Mouse (Mus musculus) forebrain, embryonic 16.5 days (tissue): ENCODE results near the gene Nudt19. TPM values are rescaled to one million over a fixed set of nuclear protein-coding genes. Genes with fewer than 3 reads are reported as not detected.
"Not testable (repeated sequence)": the region's sequence is repeated elsewhere in the genome, so short reads cannot be mapped to it uniquely, and the experiment has no call there.

ENCODE experiments used
- ATAC-seq: fragments of 200-750 bp; cut with Nextera tagmentation; 2 replicates; pipeline ENCODE4 v1.8.0; 2017; ENCODE audit warnings: mild to moderate bottlenecking, moderate library complexity
- H3K27ac ChIP-seq: fragments of 300-500 bp; sonication (generic); 2 replicates; pipeline ENCODE4 v1.5.1; 2014; ENCODE audit warnings: low read length, control low read depth
- H3K27me3 ChIP-seq: fragments of 300-500 bp; sonication (generic); replicated peaks from 2 replicates; pipeline ENCODE4 v1.6.1; 2014; ENCODE audit warnings: low read length; ENCODE audit not compliant: control insufficient read depth, insufficient read depth
- H3K36me3 ChIP-seq: fragments of 300-500 bp; sonication (generic); 2 replicates; pipeline ENCODE4 v1.6.1; 2014; ENCODE audit not compliant: control insufficient read depth, insufficient read depth
- H3K4me1 ChIP-seq: fragments of 300-500 bp; sonication (generic); replicated peaks from 2 replicates; pipeline ENCODE4 v1.6.1; 2014; ENCODE audit warnings: low read length; ENCODE audit not compliant: control insufficient read depth, insufficient read depth
- H3K4me2 ChIP-seq: fragments of 300-500 bp; sonication (generic); 2 replicates; pipeline ENCODE4 v1.6.1; 2014; ENCODE audit warnings: mild to moderate bottlenecking, low read length, control low read depth
- H3K4me3 ChIP-seq: fragments of 300-500 bp; sonication (generic); replicated peaks from 2 replicates; pipeline ENCODE4 v1.5.1; 2014; ENCODE audit warnings: mild to moderate bottlenecking, low read length, control low read depth
- H3K9ac ChIP-seq: fragments of 300-500 bp; sonication (generic); replicated peaks from 2 replicates; pipeline ENCODE4 v1.6.1; 2014; ENCODE audit warnings: low read depth, low read length, control low read depth
- H3K9me3 ChIP-seq: fragments of 300-500 bp; sonication (generic); 2 replicates; pipeline ENCODE4 v1.6.1; 2016; ENCODE audit warnings: low read length; ENCODE audit not compliant: control insufficient read depth
- whole genome bisulfite sequencing: fragments of 180-500 bp; shearing (Covaris S2); extraction: QIAGEN DNeasy Blood & Tissue Kit; methylation state at CpG from one replicate; pipeline ENCODE4 v1.1.7; 2014; 5-methylcytosine and 5-hydroxymethylcytosine counted together
- polyA plus RNA-seq: library from polyadenylated mRNA; unstranded; fragments of >200 nt; fragmentation: Nextera tagmentation; extraction: Ambion mirVana; gene quantifications from 2 replicates; pipeline ENCODE4 v1.2.1, GENCODE M21; 2015

The Nudt19 gene
- polyA plus RNA-seq, 1 experiment from 2014 or later: 111 TPM

DNA sequence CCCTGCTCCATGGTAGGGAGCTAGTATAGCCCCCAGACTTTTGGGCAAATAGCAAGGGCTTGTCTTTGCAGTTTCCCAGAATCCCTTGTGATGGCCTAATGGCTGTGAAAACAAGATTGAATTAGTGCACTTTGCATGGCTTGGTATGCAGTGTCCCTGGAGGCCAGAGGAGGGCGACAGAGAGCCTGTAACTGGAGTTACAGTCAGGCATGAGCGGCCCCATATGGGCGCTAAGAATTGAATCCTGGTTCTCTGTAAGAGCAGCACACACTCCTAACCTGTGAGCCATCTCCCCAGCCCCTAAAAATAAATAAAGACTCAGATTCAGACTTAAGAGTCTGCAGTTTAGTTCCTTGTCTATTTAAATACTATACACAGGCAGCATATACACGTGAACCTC is 23.7 kb upstream of the Nudt19 start:
- WGBS: 27% methylated on average over 4 of the region's 4 CpGs

DNA sequence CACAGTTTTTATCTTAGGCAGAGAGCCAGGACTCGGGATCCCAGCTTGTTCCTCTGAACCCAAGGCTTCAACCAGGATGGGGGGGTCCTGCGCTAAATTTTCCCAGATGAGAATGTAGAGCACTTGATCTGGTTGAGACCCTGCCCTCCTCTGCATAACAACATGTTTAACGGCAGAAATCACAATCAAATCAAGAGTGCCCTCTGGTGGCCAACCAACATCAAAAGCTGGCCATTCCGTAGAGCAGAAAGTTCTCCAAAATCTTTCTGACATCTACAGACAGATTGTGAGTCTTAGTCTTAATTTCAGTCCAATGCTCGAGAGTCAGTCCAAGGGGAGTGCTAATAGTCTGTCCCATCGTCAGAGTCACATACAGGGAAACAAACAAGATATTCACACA is 14.8 kb upstream of the Nudt19 start:
- H3K27ac ChIP-seq, H3K36me3 ChIP-seq, H3K9ac ChIP-seq, ATAC-seq, H3K4me2 ChIP-seq, H3K27me3 ChIP-seq, H3K9me3 ChIP-seq, H3K4me3 ChIP-seq, H3K4me1 ChIP-seq: not testable (repeated sequence)
- WGBS: 21% methylated on average over 6 of the region's 6 CpGs

More for the DNA sequence above, 23.7 kb upstream of the Nudt19 start:
- H3K36me3 ChIP-seq: no peaks in the 10 kb centered on the region
- no peak overlapping the region for H3K4me2 ChIP-seq
- no peak overlapping the region for H3K4me3 ChIP-seq
- ATAC-seq: no peak
- peaks cover 28% of the 10 kb centered on the region for H3K27me3 ChIP-seq
- no peak overlapping the region for H3K27ac ChIP-seq
- H3K9ac ChIP-seq: no peak overlapping the region
- H3K9me3 ChIP-seq: no peaks in the 10 kb centered on the region
- peaks cover 7% of the 10 kb centered on the region for H3K4me1 ChIP-seq

DNA sequence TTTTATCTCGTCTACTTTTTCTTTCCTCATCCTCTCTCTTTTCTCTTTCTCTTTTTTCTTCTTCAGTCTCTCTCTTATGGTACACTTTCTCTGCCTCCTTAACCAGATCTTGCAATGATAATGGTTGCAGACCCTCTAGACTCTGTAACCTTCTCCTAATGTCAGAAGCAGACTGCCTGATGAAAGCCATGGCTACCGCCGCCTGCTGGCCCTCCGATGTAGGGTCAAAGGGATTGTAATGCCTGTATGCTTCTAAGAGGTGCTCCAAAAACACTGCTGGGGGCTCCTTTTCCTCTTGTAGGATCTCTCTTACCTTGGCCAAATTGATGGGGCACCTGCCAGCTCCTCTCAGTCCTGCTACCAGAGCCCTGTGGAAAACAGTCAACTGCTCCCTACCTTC is 13.6 kb upstream of the Nudt19 start:
- H3K4me3 ChIP-seq, H3K4me1 ChIP-seq, H3K9ac ChIP-seq, H3K4me2 ChIP-seq, H3K36me3 ChIP-seq, H3K27ac ChIP-seq, ATAC-seq, H3K9me3 ChIP-seq, H3K27me3 ChIP-seq: not testable (repeated sequence)
- WGBS: 94% methylated on average over 4 of the region's 4 CpGs

DNA sequence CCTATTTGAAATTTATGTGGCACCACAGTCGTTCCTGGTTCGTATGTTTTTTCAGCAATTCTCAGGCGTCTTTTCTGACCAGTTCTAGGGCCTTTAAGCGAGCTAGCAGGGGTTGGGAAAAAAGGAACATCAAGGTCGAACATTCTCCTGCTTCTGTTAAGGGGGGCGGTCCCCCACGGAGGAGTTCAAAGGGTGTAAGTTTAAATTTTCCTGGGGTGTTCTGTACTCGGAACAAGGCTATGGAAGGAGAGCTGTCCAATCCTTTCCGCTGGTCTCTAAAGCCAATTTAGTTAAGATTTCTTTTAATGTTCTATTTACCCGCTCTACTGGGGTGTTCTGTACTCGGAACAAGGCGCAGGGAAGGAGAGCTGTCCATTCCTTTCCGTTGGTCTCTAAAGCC is 9.9 kb upstream of the Nudt19 start:
- H3K9ac ChIP-seq, H3K27ac ChIP-seq, H3K4me2 ChIP-seq, H3K4me3 ChIP-seq, H3K4me1 ChIP-seq, H3K27me3 ChIP-seq, H3K36me3 ChIP-seq, ATAC-seq, H3K9me3 ChIP-seq: not testable (repeated sequence)
- WGBS: 80% methylated on average over 13 of the region's 13 CpGs

DNA sequence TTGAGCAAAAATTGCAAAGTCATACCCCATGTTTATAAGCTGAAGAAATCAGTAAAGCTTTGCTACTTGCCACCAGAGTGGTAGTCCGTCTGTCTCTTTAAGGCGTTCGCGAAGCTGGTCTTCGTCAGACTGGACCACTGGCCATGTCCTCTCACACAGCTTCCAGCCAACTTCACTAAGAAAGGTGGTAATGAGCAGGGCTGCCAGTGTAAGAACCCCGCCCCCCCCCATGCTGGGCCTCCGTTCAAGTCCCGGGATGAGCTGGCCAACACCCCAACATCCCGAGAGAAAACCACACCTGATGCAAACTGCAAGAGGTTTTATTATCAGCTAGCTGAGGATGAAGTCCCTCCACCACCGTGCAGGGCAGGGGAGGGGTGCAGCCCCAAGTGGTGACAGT is 8.8 kb upstream of the Nudt19 start:
- not testable (repeated sequence) for H3K4me3 ChIP-seq, ATAC-seq, H3K4me1 ChIP-seq, H3K36me3 ChIP-seq, H3K9ac ChIP-seq, H3K4me2 ChIP-seq, H3K27me3 ChIP-seq, H3K27ac ChIP-seq, H3K9me3 ChIP-seq
- WGBS: 80% methylated on average over 10 of the region's 10 CpGs

DNA sequence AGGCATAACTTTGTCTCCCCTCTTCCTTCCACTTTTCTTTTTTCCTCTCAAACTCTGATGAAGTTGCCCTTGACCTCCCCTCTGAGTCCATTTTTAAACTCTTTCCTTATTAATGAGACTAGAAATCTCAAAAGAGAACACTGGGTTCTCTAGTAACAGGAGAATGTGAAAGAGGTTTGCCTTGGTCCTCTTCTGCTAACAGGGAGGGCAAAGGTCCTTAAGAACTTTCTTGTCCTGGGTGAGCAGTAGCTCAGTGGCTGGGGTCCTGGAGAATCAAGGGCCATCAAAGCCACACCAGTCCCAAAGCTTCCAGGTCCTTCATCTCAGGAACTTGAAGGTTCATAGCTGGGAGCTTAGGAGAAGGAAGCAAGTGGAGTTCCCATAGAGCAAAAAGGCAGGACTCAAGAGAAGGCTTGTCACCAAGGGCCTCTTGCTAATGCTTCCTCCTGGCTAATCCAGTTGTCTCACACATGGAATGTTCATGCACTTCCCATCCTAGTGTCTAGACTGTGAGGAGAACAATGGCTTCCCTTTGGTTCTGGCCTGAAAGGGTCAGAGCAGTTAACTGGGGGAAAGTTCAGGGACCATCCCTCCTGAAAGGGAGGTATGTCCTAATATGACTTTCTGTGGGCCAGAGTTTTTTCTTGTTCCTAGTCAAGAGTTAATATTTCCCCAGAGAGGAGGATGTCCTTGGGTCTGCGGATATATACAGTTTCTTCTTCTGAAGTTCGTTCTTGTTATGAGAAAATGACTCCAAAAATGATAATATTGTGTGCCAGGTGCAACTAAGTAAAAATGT is 8.2 kb upstream of the Nudt19 start:
- 93% methylated on average over 2 of the region's 2 CpGs for WGBS

DNA sequence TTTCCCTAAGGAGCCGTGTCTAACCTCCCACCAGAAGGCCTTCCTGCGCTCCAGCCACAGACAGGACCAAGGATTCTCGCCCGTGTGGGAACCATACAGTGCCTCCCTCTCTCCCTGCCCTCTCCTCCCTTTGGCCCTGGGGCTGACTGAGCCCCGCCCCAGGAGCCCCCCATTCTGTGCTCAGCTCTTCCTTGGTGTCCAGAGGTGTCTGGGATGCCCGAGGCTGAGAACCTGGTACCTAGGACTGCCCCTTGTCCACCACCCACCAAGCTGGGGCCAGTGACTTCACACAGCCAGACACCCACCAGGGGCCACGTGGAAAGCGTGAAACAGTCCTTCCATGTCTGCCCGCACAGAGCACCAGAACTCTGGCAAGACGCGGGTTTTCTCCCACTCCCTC is 7.0 kb upstream of the Nudt19 start:
- ATAC-seq: no peak
- H3K36me3 ChIP-seq: no peaks in the 10 kb centered on the region
- H3K27me3 ChIP-seq: no peaks in the 10 kb centered on the region
- WGBS: 76% methylated on average over 11 of the region's 11 CpGs
- H3K9ac ChIP-seq: no peak overlapping the region
- H3K4me1 ChIP-seq: no peaks in the 10 kb centered on the region
- no peak overlapping the region for H3K4me3 ChIP-seq
- no peak overlapping the region for H3K27ac ChIP-seq
- H3K9me3 ChIP-seq: no peaks in the 10 kb centered on the region
- H3K4me2 ChIP-seq: no peak overlapping the region

More for the DNA sequence above, 8.2 kb upstream of the Nudt19 start:
- no peak overlapping the region for H3K9ac ChIP-seq
- H3K4me3 ChIP-seq: no peak overlapping the region
- no peaks in the 10 kb centered on the region for H3K27me3 ChIP-seq
- H3K9me3 ChIP-seq: no peaks in the 10 kb centered on the region
- ATAC-seq: no peak
- H3K27ac ChIP-seq: no peak overlapping the region
- no peaks in the 10 kb centered on the region for H3K4me1 ChIP-seq
- no peak overlapping the region for H3K4me2 ChIP-seq
- H3K36me3 ChIP-seq: no peaks in the 10 kb centered on the region

DNA sequence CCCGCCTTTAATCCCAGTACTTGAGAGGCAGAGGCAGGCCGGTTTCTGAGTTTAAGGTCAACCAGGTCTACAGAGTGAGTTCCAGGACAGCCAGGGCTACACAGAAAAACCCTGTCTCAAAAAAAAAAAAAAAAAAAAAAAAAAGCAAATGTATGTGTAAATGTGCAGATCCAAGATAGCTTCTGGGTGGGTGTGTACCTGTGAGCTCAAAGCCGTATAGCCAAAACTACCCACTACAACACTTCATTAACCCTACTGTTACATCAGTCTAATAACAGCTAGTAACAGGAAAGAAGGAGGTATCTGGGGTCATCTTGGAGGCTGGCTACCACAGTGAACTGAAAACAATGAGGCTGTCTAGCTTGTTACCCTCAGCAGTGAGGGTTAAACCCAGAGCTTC is 3.7 kb upstream of the Nudt19 start:
- H3K9ac ChIP-seq: no peak overlapping the region
- H3K4me2 ChIP-seq: no peak overlapping the region
- peaks cover 6% of the 10 kb centered on the region for H3K4me1 ChIP-seq
- 94% methylated on average over 3 of the region's 3 CpGs for WGBS
- H3K36me3 ChIP-seq: no peaks in the 10 kb centered on the region
- H3K4me3 ChIP-seq: no peak overlapping the region
- H3K9me3 ChIP-seq: no peaks in the 10 kb centered on the region
- no peaks in the 10 kb centered on the region for H3K27me3 ChIP-seq
- no peak overlapping the region for H3K27ac ChIP-seq
- ATAC-seq: no peak

DNA sequence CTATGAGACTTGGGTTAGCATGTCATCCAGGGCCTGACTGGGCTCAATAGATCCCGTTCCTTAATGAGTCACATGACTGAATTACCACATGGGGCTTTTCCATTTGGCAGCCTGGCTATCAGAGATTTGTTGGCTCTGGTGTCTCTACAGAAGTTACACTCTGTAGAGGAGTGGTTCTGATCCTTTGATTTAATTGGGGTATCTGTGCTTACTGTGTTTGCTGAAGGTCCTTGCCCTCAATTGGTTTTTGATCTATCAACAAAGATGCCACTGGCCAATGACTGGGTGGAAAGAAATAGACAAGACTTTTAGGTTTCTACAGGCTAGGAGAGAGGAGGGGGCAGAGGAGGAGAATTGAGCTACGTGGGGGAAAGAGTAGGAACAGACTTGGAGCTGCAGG is 2.6 kb upstream of the Nudt19 start:
- Histone ChIP-seq H3K27me3 (no peaks in the 10 kb centered on the region), H3K9ac (no peak overlapping the region), H3K4me1 (peaks cover 9% of the 10 kb centered on the region), H3K4me2 (no peak overlapping the region), H3K36me3 (no peaks in the 10 kb centered on the region), H3K4me3 (no peak overlapping the region), H3K27ac (no peak overlapping the region), H3K9me3 (no peaks in the 10 kb centered on the region)
- ATAC-seq: no peak
- WGBS: 47% methylated on average over 2 of the region's 2 CpGs

DNA sequence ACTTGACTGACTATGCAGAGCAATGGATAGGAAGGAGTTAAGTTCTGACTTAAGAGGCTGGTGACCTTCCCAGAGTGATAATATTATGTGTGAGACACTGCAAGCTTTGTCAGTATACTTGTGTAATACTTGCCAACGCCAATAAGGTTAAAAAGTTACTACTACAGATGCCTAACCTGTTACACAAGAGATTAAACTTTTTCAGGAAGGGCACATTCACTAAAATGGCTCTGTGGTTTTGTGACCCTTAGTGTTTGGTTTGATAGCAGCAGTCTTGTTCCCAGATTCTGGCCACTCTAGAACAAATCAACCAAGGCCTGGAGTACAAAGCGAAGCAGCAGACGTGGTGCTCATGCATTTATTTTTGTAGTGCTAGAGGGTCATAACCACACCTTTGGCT is 1.5 kb upstream of the Nudt19 start:
- 88% methylated on average over 3 of the region's 3 CpGs for WGBS
- H3K4me3 ChIP-seq: no peak overlapping the region
- ATAC-seq: no peak
- H3K36me3 ChIP-seq: no peaks in the 10 kb centered on the region
- H3K27ac ChIP-seq: no peak overlapping the region
- no peaks in the 10 kb centered on the region for H3K27me3 ChIP-seq
- no peak overlapping the region for H3K4me2 ChIP-seq
- no peak overlapping the region for H3K9ac ChIP-seq
- peaks cover 12% of the 10 kb centered on the region for H3K4me1 ChIP-seq
- no peaks in the 10 kb centered on the region for H3K9me3 ChIP-seq
